Comparison of ENCODE assay signal across 8 mouse cellular contexts in the genomic region with DNA sequence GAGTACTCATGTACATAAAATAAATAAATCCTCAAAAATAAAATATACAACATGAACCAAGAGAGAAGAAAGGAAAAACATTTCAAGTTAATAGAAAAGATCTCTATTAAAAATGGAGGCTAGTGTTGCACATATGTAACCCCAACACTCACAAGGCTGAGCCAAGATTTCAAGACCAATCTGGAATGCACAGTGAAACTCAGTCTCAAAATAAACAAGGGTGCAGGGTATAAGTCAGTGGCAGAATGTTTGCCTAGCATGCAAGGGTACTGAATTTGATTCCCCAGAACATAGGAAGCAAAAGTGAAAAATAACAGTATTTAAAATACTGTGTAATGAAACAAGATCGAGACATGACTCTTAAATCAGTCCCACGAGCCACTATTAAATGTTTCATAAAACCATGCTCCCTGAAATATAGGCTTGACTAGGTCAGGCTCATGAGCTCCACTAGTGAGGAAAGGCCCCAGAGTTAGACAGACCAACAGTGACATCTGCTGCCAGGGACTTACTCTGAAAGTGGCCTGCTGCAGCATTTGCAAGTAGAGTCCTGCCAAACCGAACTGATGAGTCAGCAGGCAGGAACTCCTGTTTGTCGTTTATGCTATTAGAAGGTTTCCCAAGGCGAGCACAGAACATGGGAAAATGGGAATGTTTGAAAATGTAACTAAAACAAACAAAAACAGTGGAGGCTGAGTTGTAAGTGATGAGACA.
DNase-seq lines count a peak whose midpoint lies in the region; TF ChIP-seq lines count a peak whose summit lies in the region.

No protein-coding gene starts in this region.

- H3K4me3 ChIP-seq in myocyte = no peak overlapping the region

- DNase-seq in NIH3T3 (ENCODE audit: low read depth) = peak; percentile 97
- peak; percentile 70 for DNase-seq in brain, embryonic 14.5 days (ENCODE audit: low read depth)
- peak; percentile 80 for DNase-seq in gastrocnemius, postnatal 25 days
- peak; percentile 39 for DNase-seq in kidney, adult 18-20 months
- peak; percentile 36 to 42 for DNase-seq in left cerebral cortex, postnatal 36 days (ENCODE audit: low spot score in 2 of 2)
- peak; percentile 26 for DNase-seq in urinary bladder, postnatal 10 days (ENCODE audit: low spot score)
- DNase-seq in thymus, postnatal 0 days (ENCODE audit: low spot score) = no peak

- peak overlapping the region; percentile 55 for H3K4me2 ChIP-seq in myocyte (ENCODE audit: low read depth)

- peak; percentile 36; the same call in 1 of the 2 replicates for TF ChIP-seq CTCF in brain, embryonic 14.5 days (IDR thresholded peaks at IDR 0.05; ENCODE audit: borderline replicate concordance, extremely low read depth, insufficient read depth, insufficient read length)

- no peaks in the 10 kb centered on the region for H3K36me3 ChIP-seq in myocyte (ENCODE audit: control insufficient read depth, insufficient read depth)

- no peaks in the 10 kb centered on the region for H3K79me2 ChIP-seq in myocyte (ENCODE audit: control insufficient read depth, insufficient read depth)

- H3ac ChIP-seq in myocyte (ENCODE audit: control insufficient read depth, insufficient read length) = no peak overlapping the region

- intact Hi-C loops in left cerebral cortex, postnatal 36 days (cut with DNase I) = no loop called here

- H3K27me3 ChIP-seq in myocyte (ENCODE audit: control insufficient read depth, insufficient read depth, insufficient read length) = no peaks in the 10 kb centered on the region

- TF ChIP-seq POLR2A in brain, embryonic 14.5 days (IDR thresholded peaks at IDR 0.05; ENCODE audit: borderline replicate concordance, extremely low read depth, insufficient read depth, insufficient read length, poor library complexity, severe bottlenecking) = no peak
- no peak for TF ChIP-seq POLR2A in myocyte (IDR thresholded peaks at IDR 0.05; ENCODE audit: insufficient read length, low read depth)

TF ChIP-seq in myocyte, 11 proteins besides CTCF, POLR2A, EP300 and RAD21:
- no peak for TF ChIP-seq POLR2AphosphoS2 (IDR thresholded peaks at IDR 0.05; ENCODE audit: insufficient read length, low read depth)
- no peak for TF ChIP-seq CEBPB (IDR thresholded peaks at IDR 0.05; ENCODE audit: insufficient read depth, poor library complexity, severe bottlenecking)
- no peak for TF ChIP-seq SRF (IDR thresholded peaks at IDR 0.05; ENCODE audit: control insufficient read depth, insufficient read length, low read depth)
- no peak for TF ChIP-seq TCF12 (IDR thresholded peaks at IDR 0.05; ENCODE audit: insufficient read depth, poor library complexity, severe bottlenecking)
- no peak for TF ChIP-seq MAX (IDR thresholded peaks at IDR 0.05; ENCODE audit: low read depth)
- TF ChIP-seq MYOD1 (IDR thresholded peaks at IDR 0.05; ENCODE audit: control insufficient read depth in 1 of 3, insufficient read length in 2 of 3, low read depth in 2 of 3) = no peak
- no peak for TF ChIP-seq REST (IDR thresholded peaks at IDR 0.05; ENCODE audit: insufficient read depth, insufficient read length)
- no peak for TF ChIP-seq MYOG (IDR thresholded peaks at IDR 0.05; ENCODE audit: control insufficient read depth in 1 of 3, insufficient read depth in 1 of 3, insufficient read length in 2 of 3, low read depth in 2 of 3)
- no peak for TF ChIP-seq E2F4 (IDR thresholded peaks at IDR 0.05; ENCODE audit: insufficient read depth)
- no peak for TF ChIP-seq TCF3 (IDR thresholded peaks at IDR 0.05; ENCODE audit: insufficient read length, low read depth)
TF ChIP-seq in myocyte: peak in this region for 0.
